Mouse (Mus musculus) forebrain, embryonic 16.5 days (tissue): ENCODE results near the gene Foxp1. TPM values are rescaled to one million over a fixed set of nuclear protein-coding genes. Genes with fewer than 3 reads are reported as not detected.
A peak's percentile ranks its signal among the peaks of the same experiment; 100 is the strongest.

ENCODE experiments used
- ATAC-seq: fragments of 200-750 bp; cut with Nextera tagmentation; 2 replicates; pipeline ENCODE4 v1.8.0; 2017; ENCODE audit warnings: mild to moderate bottlenecking, moderate library complexity
- H3K27ac ChIP-seq: fragments of 300-500 bp; sonication (generic); 2 replicates; pipeline ENCODE4 v1.5.1; 2014; ENCODE audit warnings: low read length, control low read depth
- H3K27me3 ChIP-seq: fragments of 300-500 bp; sonication (generic); replicated peaks from 2 replicates; pipeline ENCODE4 v1.6.1; 2014; ENCODE audit warnings: low read length; ENCODE audit not compliant: control insufficient read depth, insufficient read depth
- H3K36me3 ChIP-seq: fragments of 300-500 bp; sonication (generic); 2 replicates; pipeline ENCODE4 v1.6.1; 2014; ENCODE audit not compliant: control insufficient read depth, insufficient read depth
- H3K4me1 ChIP-seq: fragments of 300-500 bp; sonication (generic); replicated peaks from 2 replicates; pipeline ENCODE4 v1.6.1; 2014; ENCODE audit warnings: low read length; ENCODE audit not compliant: control insufficient read depth, insufficient read depth
- H3K4me2 ChIP-seq: fragments of 300-500 bp; sonication (generic); 2 replicates; pipeline ENCODE4 v1.6.1; 2014; ENCODE audit warnings: mild to moderate bottlenecking, low read length, control low read depth
- H3K4me3 ChIP-seq: fragments of 300-500 bp; sonication (generic); replicated peaks from 2 replicates; pipeline ENCODE4 v1.5.1; 2014; ENCODE audit warnings: mild to moderate bottlenecking, low read length, control low read depth
- H3K9ac ChIP-seq: fragments of 300-500 bp; sonication (generic); replicated peaks from 2 replicates; pipeline ENCODE4 v1.6.1; 2014; ENCODE audit warnings: low read depth, low read length, control low read depth
- H3K9me3 ChIP-seq: fragments of 300-500 bp; sonication (generic); 2 replicates; pipeline ENCODE4 v1.6.1; 2016; ENCODE audit warnings: low read length; ENCODE audit not compliant: control insufficient read depth
- WGBS: fragments of 180-500 bp; shearing (Covaris S2); extraction: QIAGEN DNeasy Blood & Tissue Kit; methylation state at CpG from one replicate; pipeline ENCODE4 v1.1.7; 2014; 5-methylcytosine and 5-hydroxymethylcytosine counted together
- polyA plus RNA-seq: library from polyadenylated mRNA; unstranded; fragments of >200 nt; fragmentation: Nextera tagmentation; extraction: Ambion mirVana; gene quantifications from 2 replicates; pipeline ENCODE4 v1.2.1, GENCODE M21; 2015

Gene Foxp1
- polyA plus RNA-seq, 1 experiment from 2014 or later, result 123 TPM

DNA sequence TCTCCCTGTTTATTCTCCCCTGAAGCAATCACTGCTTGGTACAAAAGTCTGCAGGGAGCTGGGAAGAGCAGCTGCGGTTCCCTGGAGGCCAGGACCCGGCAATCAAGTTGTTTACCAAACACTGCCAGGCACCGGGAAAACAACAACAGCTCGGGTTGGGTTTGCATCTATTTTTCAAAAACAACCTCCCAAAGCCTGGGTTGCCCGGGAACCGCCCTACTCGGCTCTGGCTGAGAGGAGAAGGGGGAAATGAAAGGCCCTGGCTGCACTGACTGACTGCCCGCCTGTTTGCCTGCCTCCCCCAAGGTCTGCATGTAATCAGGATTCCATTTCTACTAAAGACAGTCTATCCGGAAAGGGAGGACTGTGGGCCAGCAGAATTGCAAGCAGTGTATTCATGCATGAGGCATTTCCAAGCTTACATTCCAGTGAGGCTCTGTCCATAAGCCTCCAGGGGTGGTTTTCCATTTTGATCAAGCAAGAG, 82.6 kb downstream of the Foxp1 start:
- Histone ChIP-seq H3K4me1 (peaks cover 18% of the 10 kb centered on the region), H3K9ac (no peak overlapping the region; the same call in 1 of the 2 replicates), H3K9me3 (no peaks in the 10 kb centered on the region), H3K27me3 (no peaks in the 10 kb centered on the region), H3K4me3 (no peak overlapping the region), H3K27ac (0 out of 2 replicates have a peak overlapping the region, but pooled peaks have one; percentile 13), H3K36me3 (no peaks in the 10 kb centered on the region), H3K4me2 (peak overlapping the region; percentile 14; the same call in 1 of the 2 replicates)
- 3% methylated on average over 9 of the region's 9 CpGs for WGBS
- peak; percentile 83 for ATAC-seq

- H3K27ac ChIP-seq, result 0 out of 2 replicates have a peak overlapping the region, but pooled peaks have one; percentile 13
- H3K9me3 ChIP-seq, result no peaks in the 10 kb centered on the region
- peak overlapping the region; percentile 14; the same call in 1 of the 2 replicates for H3K4me2 ChIP-seq
- H3K27me3 ChIP-seq, result no peaks in the 10 kb centered on the region
- peaks cover 18% of the 10 kb centered on the region for H3K4me1 ChIP-seq
- peak; percentile 76 for ATAC-seq
- H3K4me3 ChIP-seq, result no peak overlapping the region
- WGBS, result 4% methylated on average over 9 of the region's 9 CpGs
- peaks cover 2% of the 10 kb centered on the region; the same call in 1 of the 2 replicates for H3K36me3 ChIP-seq
- H3K9ac ChIP-seq, result no peak overlapping the region; the same call in 1 of the 2 replicates
Observed at GRCm38 (mm10) chr6:99439214-99439877, 83.2 kb downstream of the Foxp1 start.

DNA sequence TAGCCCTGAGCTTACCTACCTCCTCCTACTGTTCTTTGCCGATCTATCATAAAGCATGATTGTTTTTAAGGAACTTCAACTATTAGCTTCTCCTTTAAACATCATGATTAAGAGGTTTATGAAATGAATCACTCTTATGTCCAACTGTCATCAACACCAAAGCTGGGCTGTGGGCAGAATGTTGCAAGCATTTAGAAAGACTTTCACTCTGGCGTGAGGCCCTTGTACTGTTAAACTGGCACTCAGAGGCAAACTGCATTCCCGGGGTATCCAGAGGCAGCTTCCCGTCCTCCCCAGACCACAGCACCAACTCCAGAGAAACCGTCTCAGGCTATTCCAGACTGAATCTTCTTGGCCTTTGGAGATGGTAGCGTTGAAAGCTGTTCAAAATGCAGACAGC, 86.2 kb downstream of the Foxp1 start:
- WGBS, result 88% methylated on average over 6 of the region's 6 CpGs
- H3K4me2 ChIP-seq, result no peak overlapping the region

GRCm38 (mm10) chr6:99435140-99435539, 87.4 kb downstream of the Foxp1 start:
- Histone ChIP-seq H3K4me2 (no peak overlapping the region), H3K27ac (no peak overlapping the region), H3K36me3 (peaks cover 2% of the 10 kb centered on the region; the same call in 1 of the 2 replicates), H3K9ac (no peak overlapping the region), H3K4me3 (no peak overlapping the region), H3K9me3 (no peaks in the 10 kb centered on the region), H3K4me1 (peaks cover 23% of the 10 kb centered on the region), H3K27me3 (no peaks in the 10 kb centered on the region)
- no peak for ATAC-seq
- WGBS, result 96% methylated on average over 10 of the region's 10 CpGs

More for the DNA sequence above, 86.2 kb downstream of the Foxp1 start:
- Histone ChIP-seq H3K9me3 (no peaks in the 10 kb centered on the region), H3K36me3 (peaks cover 2% of the 10 kb centered on the region; the same call in 1 of the 2 replicates), H3K27me3 (no peaks in the 10 kb centered on the region), H3K27ac (no peak overlapping the region), H3K4me3 (no peak overlapping the region), H3K9ac (no peak overlapping the region), H3K4me1 (peaks cover 23% of the 10 kb centered on the region)
- no peak for ATAC-seq

GRCm38 (mm10) chr6:99433006-99433405, 89.5 kb downstream of the Foxp1 start:
- no peak for ATAC-seq
- H3K27ac ChIP-seq, result no peak overlapping the region
- peaks cover 2% of the 10 kb centered on the region; the same call in 1 of the 2 replicates for H3K36me3 ChIP-seq
- H3K9me3 ChIP-seq, result no peaks in the 10 kb centered on the region
- no peak overlapping the region for H3K4me2 ChIP-seq
- no peak overlapping the region for H3K9ac ChIP-seq
- H3K4me1 ChIP-seq, result peaks cover 10% of the 10 kb centered on the region
- WGBS, result 90% methylated on average over 9 of the region's 9 CpGs
- H3K4me3 ChIP-seq, result no peak overlapping the region
- H3K27me3 ChIP-seq, result no peaks in the 10 kb centered on the region

GRCm38 (mm10) chr6:99431941-99432340, 90.6 kb downstream of the Foxp1 start:
- Histone ChIP-seq H3K9me3 (no peaks in the 10 kb centered on the region), H3K4me1 (peaks cover 10% of the 10 kb centered on the region), H3K9ac (no peak overlapping the region), H3K4me3 (no peak overlapping the region), H3K4me2 (no peak overlapping the region), H3K27ac (no peak overlapping the region), H3K27me3 (no peaks in the 10 kb centered on the region), H3K36me3 (peaks cover 2% of the 10 kb centered on the region; the same call in 1 of the 2 replicates)
- 82% methylated on average over 4 of the region's 4 CpGs for WGBS
- ATAC-seq, result no peak

DNA sequence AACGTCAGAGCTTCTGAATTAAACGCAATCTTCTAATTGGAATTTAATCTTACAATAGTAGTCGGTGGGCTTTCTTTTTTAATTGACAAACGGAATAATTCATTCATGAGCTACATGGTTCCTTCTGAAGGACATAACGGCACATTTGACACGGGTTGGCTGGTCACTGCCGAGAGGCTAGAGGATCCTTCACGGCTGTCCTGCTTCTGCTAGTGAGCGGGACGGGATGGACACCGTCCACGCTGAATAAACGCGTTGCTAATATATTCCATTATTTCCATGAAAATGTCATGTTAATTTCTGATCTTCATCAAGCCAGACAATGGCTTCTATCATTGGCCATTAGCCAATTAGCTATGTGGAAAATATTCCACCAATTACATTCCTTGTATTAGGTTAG, 92.0 kb downstream of the Foxp1 start:
- H3K9ac ChIP-seq, result no peak overlapping the region

DNA sequence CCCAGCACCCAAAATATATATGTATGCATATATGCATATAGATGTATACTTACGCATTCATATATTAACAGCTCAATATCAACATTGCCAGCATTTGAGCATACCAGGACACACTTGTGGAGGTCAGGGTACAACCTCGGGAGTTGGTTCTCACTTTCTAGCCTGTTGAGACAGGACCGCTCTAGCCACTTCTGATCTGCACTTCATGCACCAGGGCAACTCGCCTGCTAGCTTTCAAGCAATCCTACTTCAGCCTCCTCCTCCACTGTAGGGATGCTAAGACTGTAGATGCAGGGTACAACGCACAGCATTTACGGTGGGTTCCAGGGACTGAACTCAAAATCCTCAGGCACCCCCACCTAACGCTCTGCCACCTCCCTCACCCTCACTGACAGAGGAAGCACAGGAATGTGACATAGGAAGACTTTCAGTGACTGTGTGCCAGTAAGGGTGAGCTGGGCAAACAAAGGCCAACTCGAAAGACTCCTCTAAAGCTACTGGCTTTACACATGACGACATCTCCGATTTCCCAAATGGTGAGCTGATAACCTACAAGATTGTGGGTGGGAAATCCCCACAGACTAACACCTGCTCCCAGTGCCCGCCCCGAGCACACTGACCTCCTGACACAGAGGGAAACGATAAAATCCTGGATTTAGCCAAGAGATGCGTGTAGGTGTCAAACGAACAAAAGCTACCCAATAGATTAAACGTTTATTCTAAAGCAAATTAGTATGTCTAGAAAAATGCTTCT, 93.0 kb downstream of the Foxp1 start:
- Histone ChIP-seq H3K27me3 (no peaks in the 10 kb centered on the region), H3K9me3 (no peaks in the 10 kb centered on the region), H3K4me1 (peaks cover 10% of the 10 kb centered on the region), H3K4me3 (no peak overlapping the region), H3K36me3 (peaks cover under 1% of the 10 kb centered on the region; the same call in 1 of the 2 replicates), H3K9ac (no peak overlapping the region), H3K27ac (no peak overlapping the region), H3K4me2 (no peak overlapping the region)
- no peak for ATAC-seq
- 85% methylated on average over 16 of the region's 16 CpGs for WGBS

More for the DNA sequence above, 92.0 kb downstream of the Foxp1 start:
- Histone ChIP-seq H3K4me2 (no peak overlapping the region), H3K9me3 (no peaks in the 10 kb centered on the region), H3K27ac (no peak overlapping the region), H3K4me1 (peaks cover 10% of the 10 kb centered on the region), H3K4me3 (no peak overlapping the region), H3K27me3 (no peaks in the 10 kb centered on the region), H3K36me3 (peaks cover 2% of the 10 kb centered on the region; the same call in 1 of the 2 replicates)
- no peak for ATAC-seq
- WGBS, result 61% methylated on average over 14 of the region's 14 CpGs

DNA sequence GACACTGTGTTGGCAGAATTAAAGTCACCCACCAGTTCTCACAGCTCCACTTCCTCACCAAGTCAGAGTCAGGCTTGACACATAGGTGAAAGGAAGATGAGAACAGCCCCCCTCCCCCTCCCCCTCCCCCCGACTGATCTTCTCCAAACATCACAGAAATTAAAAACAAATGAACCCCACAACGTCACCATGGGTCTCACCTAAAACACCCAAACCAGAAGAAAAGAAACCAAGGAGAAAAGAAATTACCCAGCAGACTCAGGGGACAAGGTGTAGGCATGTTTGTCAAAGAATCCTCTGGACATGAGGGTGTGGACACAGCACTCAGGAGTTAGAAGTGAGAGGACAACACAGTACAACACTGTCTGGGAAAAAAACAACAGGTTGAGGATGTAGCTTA, 93.6 kb downstream of the Foxp1 start:
- no peaks in the 10 kb centered on the region for H3K9me3 ChIP-seq
- 69% methylated on average over 2 of the region's 2 CpGs for WGBS
- no peak overlapping the region for H3K4me2 ChIP-seq
- no peak overlapping the region for H3K9ac ChIP-seq
- H3K27me3 ChIP-seq, result no peaks in the 10 kb centered on the region
- no peaks in the 10 kb centered on the region for H3K36me3 ChIP-seq
- H3K4me1 ChIP-seq, result peaks cover 10% of the 10 kb centered on the region
- ATAC-seq, result no peak
- H3K4me3 ChIP-seq, result no peak overlapping the region
- no peak overlapping the region for H3K27ac ChIP-seq
